Mouse (Mus musculus) heart, embryonic 13.5 days (tissue): ENCODE data around the gene Gm7534. TPM values are rescaled to one million over a fixed set of nuclear protein-coding genes. Genes with fewer than 3 reads are reported as not detected.
"Not testable (repeated sequence)": the region's sequence is repeated elsewhere in the genome, so short reads cannot be mapped to it uniquely, and the experiment has no call there.

Experiments
- ATAC-seq: fragments of 200-750 bp; cut with Nextera tagmentation; 2 replicates; pipeline ENCODE4 v1.8.0; 2017; ENCODE audit warnings: moderate TSS enrichment; ENCODE audit not compliant: insufficient number of reproducible peaks, low FRiP score, low TSS enrichment; ENCODE audit errors: extremely low read depth
- H3K27ac ChIP-seq: fragments of 300-500 bp; sonication (generic); replicated peaks from 2 replicates; pipeline ENCODE4 v1.5.1; 2015; ENCODE audit warnings: moderate library complexity, mild to moderate bottlenecking, inconsistent platforms
- H3K27me3 ChIP-seq: fragments of 300-500 bp; sonication (generic); replicated peaks from 2 replicates; pipeline ENCODE4 v1.6.1; 2015; ENCODE audit warnings: mild to moderate bottlenecking, inconsistent platforms
- H3K36me3 ChIP-seq: fragments of 300-500 bp; sonication (generic); 2 replicates; pipeline ENCODE4 v1.6.1; 2015; ENCODE audit warnings: mild to moderate bottlenecking, inconsistent platforms
- H3K4me1 ChIP-seq: fragments of 300-500 bp; sonication (generic); 2 replicates; pipeline ENCODE4 v1.6.1; 2015; ENCODE audit warnings: inconsistent platforms
- H3K4me2 ChIP-seq: fragments of 300-500 bp; sonication (generic); 2 replicates; pipeline ENCODE4 v1.6.1; 2015; ENCODE audit warnings: inconsistent platforms, mild to moderate bottlenecking, moderate library complexity
- H3K4me3 ChIP-seq: fragments of 300-500 bp; sonication (generic); 2 replicates; pipeline ENCODE4 v1.5.1; 2015; ENCODE audit warnings: moderate library complexity, mild to moderate bottlenecking, inconsistent platforms
- H3K9ac ChIP-seq: fragments of 300-500 bp; sonication (generic); 2 replicates; pipeline ENCODE4 v1.6.1; 2015; ENCODE audit warnings: inconsistent platforms, mild to moderate bottlenecking, moderate library complexity
- H3K9me3 ChIP-seq: fragments of 300-500 bp; sonication (generic); 2 replicates; pipeline ENCODE4 v1.6.1; 2016; ENCODE audit warnings: inconsistent platforms
- WGBS: fragments of 180-500 bp; shearing (Covaris S2); methylation state at CpG from one replicate; pipeline ENCODE4 v1.1.7; 2015; ENCODE audit warnings: mixed read lengths; 5-methylcytosine and 5-hydroxymethylcytosine counted together
- polyA plus RNA-seq: library from polyadenylated mRNA; unstranded; fragments of >200 nt; fragmentation: Nextera tagmentation; extraction: Ambion mirVana; gene quantifications from 2 replicates; pipeline ENCODE4 v1.2.1, GENCODE M21; 2015

Gm7534 gene
- polyA plus RNA-seq, 1 experiment from 2014 or later, result not detected

DNA sequence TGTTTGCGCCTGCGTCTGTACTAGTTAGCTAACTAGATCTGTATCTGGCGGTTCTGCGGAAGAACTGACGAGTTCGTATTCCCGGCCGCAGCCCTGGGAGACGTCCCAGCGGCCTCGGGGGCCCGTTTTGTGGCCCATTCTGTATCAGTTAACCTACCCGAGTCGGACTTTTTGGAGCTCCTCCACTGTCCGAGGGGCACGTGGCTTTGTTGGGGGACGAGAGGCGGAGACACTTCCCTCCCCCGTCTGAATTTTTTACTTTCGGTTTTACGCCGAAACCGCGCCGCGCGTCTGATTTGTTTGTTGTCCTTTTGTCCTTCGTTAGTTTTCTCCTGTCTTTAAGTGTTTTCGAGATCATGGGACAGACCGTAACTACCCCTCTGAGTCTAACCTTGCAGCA is 42.7 kb downstream of the Gm7534 start:
- peak overlapping the region; percentile 68 for H3K4me2 ChIP-seq
- peak overlapping the region; percentile 63 for H3K4me3 ChIP-seq
- peaks cover 32% of the 10 kb centered on the region for H3K4me1 ChIP-seq
- not testable (repeated sequence) for H3K27ac ChIP-seq, H3K9me3 ChIP-seq, H3K27me3 ChIP-seq, H3K36me3 ChIP-seq, ATAC-seq
- H3K9ac ChIP-seq, result peak overlapping the region; percentile 82
- WGBS, result 6% methylated on average over 30 of the region's 30 CpGs

DNA sequence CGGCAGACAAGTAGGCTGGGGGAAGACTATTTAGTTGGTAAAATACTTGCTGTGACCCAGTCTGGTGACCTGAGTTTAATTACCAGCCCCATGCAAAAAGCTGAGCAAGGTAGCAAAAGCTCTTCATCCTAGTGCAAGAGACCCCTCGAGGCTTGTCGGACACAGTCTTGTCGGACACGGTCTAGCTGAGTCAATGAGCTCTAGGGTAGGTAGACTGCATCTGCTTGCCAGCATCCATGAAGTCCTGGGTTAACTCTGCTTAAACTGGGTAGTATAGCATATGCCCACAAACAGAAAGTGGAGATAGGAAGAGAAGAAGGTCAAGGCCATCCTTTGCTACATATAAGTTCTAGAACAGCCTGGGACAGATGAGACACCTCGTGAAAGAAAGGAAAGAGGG is 44.0 kb downstream of the Gm7534 start:
- peaks cover 26% of the 10 kb centered on the region for H3K4me1 ChIP-seq
- H3K4me3 ChIP-seq, result no peak overlapping the region
- H3K27me3 ChIP-seq, result no peaks in the 10 kb centered on the region
- H3K36me3 ChIP-seq, result peaks cover 20% of the 10 kb centered on the region
- H3K27ac ChIP-seq, result no peak overlapping the region
- H3K9me3 ChIP-seq, result no peaks in the 10 kb centered on the region
- 81% methylated on average over 6 of the region's 6 CpGs for WGBS
- 0 out of 2 replicates have a peak overlapping the region, but pooled peaks have one; percentile 15 for H3K4me2 ChIP-seq
- H3K9ac ChIP-seq, result no peak overlapping the region
- ATAC-seq, result no peak

DNA sequence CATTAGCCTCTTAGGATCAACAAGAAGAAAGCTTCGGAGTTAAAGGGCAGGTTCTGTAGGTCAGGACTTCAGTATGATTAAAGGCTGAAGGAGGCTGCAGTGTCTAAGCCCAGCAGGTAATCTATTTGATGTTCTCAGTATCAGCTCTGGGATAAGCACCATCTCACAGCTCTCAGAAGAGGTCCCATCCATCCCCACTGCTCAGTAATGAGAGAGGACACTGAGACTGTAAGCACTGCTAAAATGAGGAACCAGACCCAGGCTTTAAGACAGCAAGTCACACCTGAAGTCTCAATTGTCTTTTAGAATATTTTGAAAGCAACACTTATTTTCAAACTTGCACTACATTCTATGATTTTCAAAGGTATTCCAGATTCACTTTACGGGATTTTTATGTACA is 45.2 kb downstream of the Gm7534 start:
- Histone ChIP-seq H3K27me3 (no peaks in the 10 kb centered on the region), H3K4me2 (no peak overlapping the region), H3K4me3 (no peak overlapping the region), H3K4me1 (peaks cover 26% of the 10 kb centered on the region), H3K27ac (peak overlapping the region; percentile 65; the same call in 1 of the 2 replicates), H3K36me3 (peaks cover 31% of the 10 kb centered on the region), H3K9ac (no peak overlapping the region), H3K9me3 (no peaks in the 10 kb centered on the region)
- 53% methylated on average over 2 of the region's 2 CpGs for WGBS
- no peak for ATAC-seq

DNA sequence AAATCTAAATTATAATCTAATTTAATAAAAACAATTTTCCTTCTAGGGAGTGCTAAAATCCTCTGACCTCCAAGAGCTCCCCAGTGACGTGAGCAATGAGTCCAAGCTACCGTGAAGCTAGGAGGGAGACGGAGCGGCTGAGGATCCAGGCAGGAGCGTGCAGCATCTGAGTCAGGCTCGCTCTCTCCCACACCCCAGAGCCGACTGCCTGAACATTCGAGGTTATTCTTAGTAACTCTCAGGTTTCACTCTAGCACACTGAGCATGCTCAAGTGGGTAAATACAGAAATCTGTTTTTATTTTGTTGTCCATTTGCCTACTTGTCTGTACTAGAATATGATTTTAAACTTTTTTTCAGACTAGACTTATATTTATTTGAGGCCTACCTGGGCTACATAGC is 46.1 kb downstream of the Gm7534 start:
- Histone ChIP-seq H3K4me2 (peak overlapping the region; percentile 35; the same call in 1 of the 2 replicates), H3K27ac (peak overlapping the region; percentile 65), H3K9me3 (no peaks in the 10 kb centered on the region), H3K4me3 (no peak overlapping the region), H3K4me1 (peaks cover 26% of the 10 kb centered on the region), H3K36me3 (peaks cover 39% of the 10 kb centered on the region), H3K9ac (no peak overlapping the region), H3K27me3 (no peaks in the 10 kb centered on the region)
- no peak; the same call in 1 of the 2 replicates for ATAC-seq
- 31% methylated on average over 8 of the region's 8 CpGs for WGBS

DNA sequence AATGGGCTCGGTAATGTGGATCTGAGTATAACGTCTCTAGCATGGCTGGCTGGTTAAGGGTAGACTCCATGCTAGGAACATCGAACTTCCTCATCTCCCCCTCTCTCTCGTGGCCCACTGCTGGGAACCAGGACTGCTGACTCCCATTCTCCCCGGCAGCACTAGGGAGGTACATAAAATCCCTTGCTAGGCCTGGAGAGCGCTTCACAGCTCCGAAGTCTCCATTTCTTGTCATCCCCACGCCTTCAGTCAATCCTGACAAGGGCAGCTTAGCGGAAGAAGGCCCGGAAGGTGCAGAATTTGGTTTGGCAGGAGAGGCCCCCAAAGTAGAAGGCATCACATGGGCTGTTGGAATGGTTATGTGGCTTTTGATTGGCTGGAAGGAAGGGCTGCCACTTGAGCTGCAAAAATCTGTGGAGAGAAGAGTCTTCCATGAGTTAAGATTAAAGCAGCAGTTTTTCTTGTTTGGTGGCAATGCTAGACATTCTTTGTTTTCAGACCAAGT is 46.8 kb downstream of the Gm7534 start:
- H3K4me3 ChIP-seq, result no peak overlapping the region
- 0 out of 2 replicates have a peak overlapping the region, but pooled peaks have one; percentile 35 for H3K4me2 ChIP-seq
- H3K36me3 ChIP-seq, result peaks cover 47% of the 10 kb centered on the region
- H3K27me3 ChIP-seq, result no peaks in the 10 kb centered on the region
- H3K4me1 ChIP-seq, result peaks cover 26% of the 10 kb centered on the region
- peak overlapping the region; percentile 1; the same call in 1 of the 2 replicates for H3K9ac ChIP-seq
- no peaks in the 10 kb centered on the region for H3K9me3 ChIP-seq
- H3K27ac ChIP-seq, result peak overlapping the region; percentile 65
- 81% methylated on average over 10 of the region's 10 CpGs for WGBS
- ATAC-seq, result no peak

DNA sequence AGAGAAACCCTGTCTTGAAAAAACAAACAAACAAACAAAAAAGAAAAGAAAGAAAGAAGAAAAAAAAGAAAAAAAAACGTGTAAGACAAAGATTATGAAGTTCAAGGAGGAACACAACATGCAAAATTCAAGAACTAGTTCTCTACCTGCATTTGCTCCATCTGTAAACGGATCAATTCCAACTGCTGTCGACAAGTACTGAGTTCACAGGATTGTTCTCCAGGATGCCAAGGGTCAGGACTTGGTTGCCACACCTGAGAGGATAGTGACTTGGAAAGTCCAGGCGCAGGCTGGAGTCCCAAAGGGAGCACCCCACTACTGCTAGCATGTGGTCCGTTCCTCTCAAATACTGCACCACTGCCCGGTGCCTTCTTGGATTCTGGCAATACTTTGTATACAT is 47.3 kb downstream of the Gm7534 start:
- Histone ChIP-seq H3K36me3 (peaks cover 51% of the 10 kb centered on the region), H3K27ac (no peak overlapping the region), H3K4me1 (peaks cover 26% of the 10 kb centered on the region), H3K4me2 (no peak overlapping the region), H3K9ac (no peak overlapping the region), H3K9me3 (no peaks in the 10 kb centered on the region), H3K4me3 (no peak overlapping the region), H3K27me3 (no peaks in the 10 kb centered on the region)
- 88% methylated on average over 6 of the region's 6 CpGs for WGBS
- ATAC-seq, result no peak

DNA sequence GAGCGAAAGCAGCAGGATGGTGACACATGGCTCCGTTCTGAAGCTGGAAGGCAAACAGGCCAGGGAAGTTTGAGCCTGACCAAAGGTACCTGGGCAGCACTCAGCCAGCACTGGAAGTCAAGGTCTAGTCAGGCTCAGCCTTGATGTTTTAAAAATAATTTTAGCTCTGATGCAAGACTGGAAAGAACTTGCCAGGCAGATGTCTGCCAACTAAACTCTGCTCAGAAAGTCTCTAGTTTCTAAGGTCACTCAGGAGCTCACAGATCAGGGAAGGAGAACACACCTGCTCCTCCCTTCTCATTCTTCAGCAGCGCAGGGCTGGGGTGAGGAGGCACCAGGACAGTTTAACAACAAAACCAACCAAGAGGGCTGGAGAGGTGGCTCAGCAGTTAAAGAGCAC is 48.5 kb downstream of the Gm7534 start:
- no peaks in the 10 kb centered on the region for H3K27me3 ChIP-seq
- no peak overlapping the region for H3K4me3 ChIP-seq
- 93% methylated on average over 3 of the region's 3 CpGs for WGBS
- H3K4me2 ChIP-seq, result no peak overlapping the region
- H3K27ac ChIP-seq, result no peak overlapping the region
- no peak overlapping the region for H3K9ac ChIP-seq
- H3K36me3 ChIP-seq, result peaks cover 62% of the 10 kb centered on the region
- H3K9me3 ChIP-seq, result no peaks in the 10 kb centered on the region
- H3K4me1 ChIP-seq, result peaks cover 26% of the 10 kb centered on the region
- no peak for ATAC-seq

DNA sequence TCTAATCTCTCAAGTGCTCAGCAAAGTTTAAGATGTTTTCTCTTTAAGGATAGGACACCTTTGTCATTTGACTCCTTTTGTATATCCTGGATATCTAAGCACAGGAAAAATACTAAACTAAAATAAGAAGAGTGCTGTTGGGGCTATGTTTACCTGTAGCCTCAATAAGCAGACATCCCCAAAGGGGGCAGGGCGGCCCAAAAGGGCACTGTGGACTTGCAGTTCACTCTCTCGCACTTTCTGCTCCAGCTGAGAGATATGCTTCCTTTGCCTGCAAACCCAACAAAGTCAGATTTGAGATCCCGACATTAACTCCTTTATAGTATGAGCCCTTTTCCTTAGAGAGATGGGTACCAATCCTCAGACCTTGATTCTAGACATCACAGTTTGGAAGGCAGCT is 49.1 kb downstream of the Gm7534 start:
- no peaks in the 10 kb centered on the region for H3K27me3 ChIP-seq
- no peak overlapping the region for H3K4me2 ChIP-seq
- ATAC-seq, result no peak
- peaks cover 69% of the 10 kb centered on the region for H3K36me3 ChIP-seq
- H3K4me3 ChIP-seq, result no peak overlapping the region
- H3K9me3 ChIP-seq, result no peaks in the 10 kb centered on the region
- no peak overlapping the region for H3K27ac ChIP-seq
- no peak overlapping the region for H3K9ac ChIP-seq
- peaks cover 21% of the 10 kb centered on the region for H3K4me1 ChIP-seq
- WGBS, result 86% methylated on average over 3 of the region's 3 CpGs

DNA sequence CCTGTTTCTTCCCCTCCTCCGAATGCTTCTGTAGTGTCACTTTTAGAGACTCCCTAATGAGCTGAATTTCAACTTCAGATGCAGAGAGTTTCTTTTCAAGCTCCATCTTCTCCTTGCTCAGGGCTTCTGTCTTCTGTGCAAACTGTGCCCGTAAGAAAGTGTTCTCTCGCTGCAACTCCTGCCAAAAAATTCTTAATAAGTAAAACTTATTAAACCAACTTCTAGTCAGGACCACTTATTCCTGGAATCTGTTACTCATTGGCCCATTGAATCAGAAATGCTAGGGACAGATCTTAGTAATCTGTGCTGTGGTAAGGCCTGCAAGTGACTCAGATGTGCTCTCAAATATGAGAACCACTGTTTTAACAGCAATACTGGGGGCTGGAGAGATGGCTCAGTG is 50.7 kb downstream of the Gm7534 start:
- Histone ChIP-seq H3K9me3 (no peaks in the 10 kb centered on the region), H3K27ac (no peak overlapping the region), H3K4me1 (peaks cover 13% of the 10 kb centered on the region), H3K4me3 (no peak overlapping the region), H3K36me3 (peaks cover 85% of the 10 kb centered on the region), H3K9ac (no peak overlapping the region), H3K27me3 (no peaks in the 10 kb centered on the region), H3K4me2 (no peak overlapping the region)
- ATAC-seq, result no peak
- WGBS, result 83% methylated on average over 3 of the region's 3 CpGs

DNA sequence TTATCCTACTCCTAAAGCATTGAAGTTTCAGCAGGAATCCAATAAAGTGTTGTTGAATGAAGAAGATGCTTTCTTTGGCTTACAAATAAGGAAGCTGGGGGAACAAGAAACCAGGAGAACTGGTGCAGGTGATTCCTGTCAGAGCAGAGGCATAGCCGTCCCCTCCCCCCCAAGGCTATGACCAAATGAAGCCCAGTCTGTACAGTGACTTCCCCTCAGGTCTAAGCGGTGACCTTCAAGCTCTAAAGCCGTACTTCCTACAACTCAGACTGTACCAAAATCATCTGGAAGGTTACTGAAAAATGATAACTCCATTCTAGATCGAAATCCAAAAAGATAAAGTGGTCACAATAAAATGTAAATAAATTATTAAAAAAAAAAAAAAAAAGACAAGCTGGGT is 53.4 kb downstream of the Gm7534 start:
- 88% methylated on average over 4 of the region's 4 CpGs for WGBS
- Histone ChIP-seq H3K4me2 (no peak overlapping the region), H3K27me3 (no peaks in the 10 kb centered on the region), H3K4me3 (no peak overlapping the region), H3K4me1 (no peaks in the 10 kb centered on the region), H3K27ac (no peak overlapping the region), H3K9me3 (no peaks in the 10 kb centered on the region), H3K36me3 (peaks cover 84% of the 10 kb centered on the region), H3K9ac (no peak overlapping the region)
- no peak for ATAC-seq

DNA sequence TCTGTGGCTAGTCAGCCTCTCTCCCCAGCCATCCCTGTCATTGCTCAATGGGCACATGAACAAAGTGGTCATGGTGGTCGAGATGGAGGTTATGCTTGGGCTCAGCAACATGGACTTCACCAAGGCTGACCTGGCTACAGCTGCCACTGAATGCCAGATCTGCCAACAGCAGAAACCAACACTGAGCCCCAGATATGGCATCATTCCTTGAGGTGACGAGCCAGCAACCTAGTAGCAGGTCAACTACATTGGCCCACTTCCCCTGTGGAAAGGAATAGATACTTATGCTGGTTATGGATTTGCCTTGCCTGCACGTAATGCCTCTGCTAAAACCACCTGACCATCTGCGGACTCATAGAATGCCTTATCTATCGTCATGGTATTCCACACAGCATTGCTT is 58.5 kb downstream of the Gm7534 start:
- H3K4me2 ChIP-seq, H3K9me3 ChIP-seq, H3K27me3 ChIP-seq, H3K4me1 ChIP-seq, H3K4me3 ChIP-seq, H3K9ac ChIP-seq, ATAC-seq, H3K27ac ChIP-seq: not testable (repeated sequence)
- 87% methylated on average over 5 of the region's 5 CpGs for WGBS
- peaks cover 67% of the 10 kb centered on the region for H3K36me3 ChIP-seq
